Mouse (Mus musculus) kidney, embryonic 16.5 days (tissue): ENCODE data around the gene Ptgr1. TPM values are rescaled to one million over a fixed set of nuclear protein-coding genes. Genes with fewer than 3 reads are reported as not detected.
A peak's percentile ranks its signal among the peaks of the same experiment; 100 is the strongest.

Source experiments
- ATAC-seq: fragments of 200-750 bp; cut with Nextera tagmentation; 2 replicates; pipeline ENCODE4 v1.8.0; 2017; ENCODE audit warnings: moderate TSS enrichment; ENCODE audit not compliant: low FRiP score, low TSS enrichment
- H3K27ac ChIP-seq: fragments of 300-500 bp; sonication (generic); 2 replicates; pipeline ENCODE4 v1.5.1; 2014; ENCODE audit warnings: low read length
- H3K27me3 ChIP-seq: fragments of 300-500 bp; sonication (generic); 2 replicates; pipeline ENCODE4 v1.6.1; 2014; ENCODE audit warnings: low read length, control low read depth, mixed read lengths; ENCODE audit not compliant: insufficient read depth
- H3K36me3 ChIP-seq: fragments of 300-500 bp; sonication (generic); 2 replicates; pipeline ENCODE4 v1.6.1; 2014; ENCODE audit warnings: low read length, control low read depth, mixed read lengths; ENCODE audit not compliant: insufficient read depth
- H3K4me1 ChIP-seq: fragments of 300-500 bp; sonication (generic); 2 replicates; pipeline ENCODE4 v1.6.1; 2014; ENCODE audit warnings: low read length, control low read depth, mixed read lengths; ENCODE audit not compliant: insufficient read depth
- H3K4me2 ChIP-seq: fragments of 300-500 bp; sonication (generic); replicated peaks from 2 replicates; pipeline ENCODE4 v1.6.1; 2014; ENCODE audit warnings: low read depth, low read length
- H3K4me3 ChIP-seq: fragments of 300-500 bp; sonication (generic); 2 replicates; pipeline ENCODE4 v1.5.1; 2014; ENCODE audit warnings: mild to moderate bottlenecking, low read length
- H3K9ac ChIP-seq: fragments of 300-500 bp; sonication (generic); replicated peaks from 2 replicates; pipeline ENCODE4 v1.6.1; 2014; ENCODE audit warnings: low read length
- H3K9me3 ChIP-seq: fragments of 300-500 bp; sonication (generic); 2 replicates; pipeline ENCODE4 v1.6.1; 2016; ENCODE audit warnings: low read length, control low read depth
- WGBS: fragments of 180-500 bp; shearing (Covaris S2); extraction: QIAGEN DNeasy Blood & Tissue Kit; methylation state at CpG from one replicate; pipeline ENCODE4 v1.1.7; 2014; 5-methylcytosine and 5-hydroxymethylcytosine counted together
- polyA plus RNA-seq: library from polyadenylated mRNA; unstranded; fragments of >200 nt; fragmentation: Nextera tagmentation; extraction: Ambion mirVana; gene quantifications from 2 replicates; pipeline ENCODE4 v1.2.1, GENCODE M21; 2015

Gene Ptgr1
- polyA plus RNA-seq, 1 experiment from 2014 or later: 29.6 TPM

- Histone ChIP-seq H3K9ac (no peak overlapping the region), H3K27ac (no peak overlapping the region), H3K36me3 (no peaks in the 10 kb centered on the region), H3K27me3 (no peaks in the 10 kb centered on the region), H3K9me3 (no peaks in the 10 kb centered on the region), H3K4me3 (no peak overlapping the region), H3K4me1 (peaks cover 31% of the 10 kb centered on the region), H3K4me2 (no peak overlapping the region)
- WGBS: 74% methylated on average over 5 of the region's 5 CpGs
- no peak for ATAC-seq
Measured at GRCm38 (mm10) chr4:59007974-59008373, 21.1 kb upstream of the Ptgr1 start.

- H3K27ac ChIP-seq: no peak overlapping the region
- H3K4me3 ChIP-seq: no peak overlapping the region
- H3K4me1 ChIP-seq: peaks cover 35% of the 10 kb centered on the region
- no peaks in the 10 kb centered on the region for H3K27me3 ChIP-seq
- WGBS: 77% methylated on average over 6 of the region's 6 CpGs
- no peak for ATAC-seq
- H3K36me3 ChIP-seq: no peaks in the 10 kb centered on the region
- H3K9me3 ChIP-seq: no peaks in the 10 kb centered on the region
- H3K4me2 ChIP-seq: no peak overlapping the region
- no peak overlapping the region for H3K9ac ChIP-seq
Measured at GRCm38 (mm10) chr4:59007016-59007415, 20.1 kb upstream of the Ptgr1 start.

- H3K36me3 ChIP-seq: no peaks in the 10 kb centered on the region
- no peaks in the 10 kb centered on the region for H3K9me3 ChIP-seq
- no peak overlapping the region for H3K9ac ChIP-seq
- no peaks in the 10 kb centered on the region for H3K27me3 ChIP-seq
- WGBS: 22% methylated on average over 8 of the region's 8 CpGs
- H3K4me3 ChIP-seq: no peak overlapping the region
- H3K4me1 ChIP-seq: peaks cover 35% of the 10 kb centered on the region
- H3K4me2 ChIP-seq: no peak overlapping the region
- no peak overlapping the region for H3K27ac ChIP-seq
- no peak for ATAC-seq
Measured at GRCm38 (mm10) chr4:59006211-59006610, 19.3 kb upstream of the Ptgr1 start.

- Histone ChIP-seq H3K4me2 (peak overlapping the region; percentile 95), H3K9me3 (no peaks in the 10 kb centered on the region), H3K9ac (peak overlapping the region; percentile 93), H3K4me1 (peaks cover 35% of the 10 kb centered on the region), H3K4me3 (peak overlapping the region; percentile 89), H3K27me3 (no peaks in the 10 kb centered on the region), H3K36me3 (no peaks in the 10 kb centered on the region), H3K27ac (no peak overlapping the region)
- WGBS: 27% methylated on average over 7 of the region's 7 CpGs
- ATAC-seq: no peak
Measured at GRCm38 (mm10) chr4:59003806-59004200, 16.9 kb upstream of the Ptgr1 start.

GRCm38 (mm10) chr4:59002948-59003805 is 16.3 kb upstream of the Ptgr1 start, which contains the start of gene Gm20503:
Gene Gm20503, plus strand, starts transcription at chr4:59003210.
- Histone ChIP-seq H3K9ac (peak within 1 kb of the TSS; percentile 93), H3K9me3 (no peaks in the 10 kb centered on the region), H3K27ac (peak within 1 kb of the TSS; percentile 87), H3K4me2 (peak within 1 kb of the TSS; percentile 95), H3K27me3 (no peaks in the 10 kb centered on the region), H3K36me3 (no peaks in the 10 kb centered on the region), H3K4me1 (peaks cover 35% of the 10 kb centered on the region), H3K4me3 (peak within 1 kb of the TSS; percentile 89)
- ATAC-seq: peak; percentile 98
- WGBS: under 1% methylated on average over 88 of the region's 89 CpGs

- Histone ChIP-seq H3K4me3 (no peak overlapping the region), H3K27me3 (no peaks in the 10 kb centered on the region), H3K4me2 (no peak overlapping the region), H3K9me3 (no peaks in the 10 kb centered on the region), H3K9ac (no peak overlapping the region), H3K36me3 (no peaks in the 10 kb centered on the region), H3K4me1 (peaks cover 25% of the 10 kb centered on the region), H3K27ac (no peak overlapping the region)
- WGBS: 4% methylated on average over 2 of the region's 2 CpGs
- no peak for ATAC-seq
Measured at GRCm38 (mm10) chr4:59000614-59001013, 13.7 kb upstream of the Ptgr1 start.

GRCm38 (mm10) chr4:58999686-59000085 is 12.8 kb upstream of the Ptgr1 start:
- H3K9ac ChIP-seq: no peak overlapping the region
- no peaks in the 10 kb centered on the region for H3K9me3 ChIP-seq
- H3K4me2 ChIP-seq: no peak overlapping the region
- H3K27ac ChIP-seq: no peak overlapping the region
- no peak for ATAC-seq
- H3K4me3 ChIP-seq: no peak overlapping the region
- H3K4me1 ChIP-seq: peaks cover 21% of the 10 kb centered on the region
- H3K36me3 ChIP-seq: no peaks in the 10 kb centered on the region
- 12% methylated on average over 2 of the region's 2 CpGs for WGBS
- H3K27me3 ChIP-seq: no peaks in the 10 kb centered on the region

- Histone ChIP-seq H3K27me3 (no peaks in the 10 kb centered on the region), H3K9me3 (no peaks in the 10 kb centered on the region), H3K9ac (no peak overlapping the region), H3K4me1 (peaks cover 13% of the 10 kb centered on the region), H3K4me2 (no peak overlapping the region), H3K36me3 (no peaks in the 10 kb centered on the region), H3K4me3 (no peak overlapping the region), H3K27ac (no peak overlapping the region)
- no peak for ATAC-seq
- 80% methylated on average over 1 of the region's 1 CpGs for WGBS
Measured at GRCm38 (mm10) chr4:58998688-58999087, 11.8 kb upstream of the Ptgr1 start.

GRCm38 (mm10) chr4:58997081-58997480 is 10.2 kb upstream of the Ptgr1 start:
- no peaks in the 10 kb centered on the region for H3K36me3 ChIP-seq
- H3K27ac ChIP-seq: no peak overlapping the region
- H3K4me3 ChIP-seq: no peak overlapping the region
- H3K27me3 ChIP-seq: no peaks in the 10 kb centered on the region
- H3K9ac ChIP-seq: no peak overlapping the region
- no peak overlapping the region for H3K4me2 ChIP-seq
- H3K9me3 ChIP-seq: no peaks in the 10 kb centered on the region
- 0 out of 2 replicates have a peak, but pooled peaks cover 8% of the 10 kb centered on the region for H3K4me1 ChIP-seq
- ATAC-seq: no peak
- 61% methylated on average over 5 of the region's 5 CpGs for WGBS

GRCm38 (mm10) chr4:58995251-58995693 is 8.4 kb upstream of the Ptgr1 start:
- Histone ChIP-seq H3K27me3 (no peaks in the 10 kb centered on the region), H3K4me2 (0 out of 2 replicates have a peak overlapping the region, but pooled peaks have one; percentile 14), H3K27ac (no peak overlapping the region), H3K4me3 (no peak overlapping the region), H3K4me1 (0 out of 2 replicates have a peak, but pooled peaks cover 8% of the 10 kb centered on the region), H3K36me3 (no peaks in the 10 kb centered on the region), H3K9me3 (no peaks in the 10 kb centered on the region), H3K9ac (no peak overlapping the region)
- peak; percentile 85 for ATAC-seq
- WGBS: 33% methylated on average over 8 of the region's 8 CpGs
